Comparison of ENCODE assay signal across 8 mouse cellular contexts in the genomic region with DNA sequence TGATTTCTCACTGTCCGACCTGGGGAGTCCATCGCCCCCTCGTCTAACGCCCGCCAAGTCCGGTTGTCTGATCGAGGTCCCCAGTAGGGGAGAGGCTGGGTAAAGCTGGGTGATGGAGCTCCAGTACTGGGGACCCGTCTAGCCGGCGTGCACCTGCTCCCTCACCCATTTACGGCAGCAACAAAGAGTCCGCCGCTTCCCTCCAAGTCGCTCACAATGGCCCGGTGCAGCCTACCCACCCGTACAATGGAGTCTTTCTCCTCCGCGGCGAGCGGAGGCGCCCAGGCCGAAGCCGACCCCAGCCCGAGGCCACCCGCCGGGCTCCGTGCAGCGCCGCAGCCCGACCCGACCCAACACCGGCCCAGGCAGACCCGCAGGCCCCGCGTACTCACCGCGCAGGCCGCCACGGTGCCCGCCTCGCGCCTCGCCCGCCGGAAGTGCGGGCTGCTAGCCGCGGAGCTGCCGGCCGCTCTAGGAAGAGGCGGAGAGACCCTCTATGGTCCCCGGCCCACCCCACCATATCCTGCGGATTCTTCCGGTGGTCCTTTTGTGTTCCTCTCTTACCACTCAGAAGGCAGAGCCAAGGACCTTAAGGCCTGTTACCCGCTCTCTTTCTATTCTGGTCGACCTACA. TPM values are rescaled to one million over a fixed set of nuclear protein-coding genes. Genes with fewer than 3 reads are reported as not detected.
A peak's percentile ranks its signal among the peaks of the same experiment; 100 is the strongest.
DNase-seq lines count a peak whose midpoint lies in the region; ATAC-seq and TF ChIP-seq lines count a peak whose summit lies in the region.

A gene (minus strand): TSS at position 461 of the 633 bp plus-strand sequence.

- peak within 1 kb of the TSS; percentile 61 for H3K4me2 ChIP-seq in forebrain, postnatal 0 days (ENCODE audit: low read depth)

- H3K27ac ChIP-seq in forebrain, postnatal 0 days (ENCODE audit: low read depth, low read length), result peak within 1 kb of the TSS; percentile 98

- H3K9me3 ChIP-seq in forebrain, postnatal 0 days (ENCODE audit: low read length), result no peaks in the 10 kb centered on the region

- H3K4me3 ChIP-seq in forebrain, postnatal 0 days (ENCODE audit: low read depth, low read length), result peak within 1 kb of the TSS; percentile 88

- TF ChIP-seq CTCF in forebrain, postnatal 0 days (IDR thresholded peaks at IDR 0.05; ENCODE audit: low read depth), result no peak

- H3K4me1 ChIP-seq in forebrain, postnatal 0 days (ENCODE audit: insufficient read depth), result peaks cover 3% of the 10 kb centered on the region; the same call in 1 of the 2 replicates

- H3K9ac ChIP-seq in forebrain, postnatal 0 days, result peak within 1 kb of the TSS; percentile 99

- WGBS in forebrain, postnatal 0 days, result under 1% methylated on average over 51 of the region's 56 CpGs

- DNase-seq in Muller cell, postnatal 12 days (ENCODE audit: inconsistent ontology term), result peak; percentile 83
- DNase-seq in cerebellum, adult 11-12 months, result peak; percentile 64
- peak; percentile 91 for DNase-seq in forebrain, postnatal 0 days
- peak; percentile 37 for DNase-seq in layer of hippocampus, adult 9-11 months
- DNase-seq in lung, postnatal 14 days, result peak; percentile 72
- peak; percentile 88 for DNase-seq in retina, embryonic 14.5 days (ENCODE audit: low spot score)
- peak; percentile 85 for DNase-seq in thymus, postnatal 4 days

- H3K36me3 ChIP-seq in forebrain, postnatal 0 days (ENCODE audit: insufficient read depth), result peaks cover 17% of the 10 kb centered on the region

- ATAC-seq in forebrain, postnatal 0 days, result peak; percentile 98
- ATAC-seq in hematopoietic stem cell, adult 5-6 weeks (replicated peaks in 1 of 2; ENCODE audit: insufficient read depth in 1 of 2, low FRiP score in 2 of 2, low TSS enrichment in 1 of 2, low read depth in 1 of 2, poor library complexity in 2 of 2, severe bottlenecking in 2 of 2), result peak; percentile 37 to 42

- H3K27me3 ChIP-seq in forebrain, postnatal 0 days (ENCODE audit: insufficient read depth, low read length), result no peaks in the 10 kb centered on the region

RNA-seq across cellular contexts. Expression of the gene that starts here (rescaled TPM):
- total RNA-seq in forebrain, postnatal 0 days (2014; rRNA removed), result 63.4 and 79.8 TPM in 2 replicates
- 114 TPM in 2 replicates for polyA plus RNA-seq in forebrain, postnatal 0 days (2015; fragmentation: Nextera tagmentation; extraction: Ambion mirVana)
- 73.9 and 95.2 TPM in 2 replicates for total RNA-seq in hematopoietic stem cell, adult 5-6 weeks (2017)

Comparison
In these comparisons a context has a peak if more than half of its experiments do, and no peak if none do; other contexts are left out.
1. Peak in every context shown above with its lines: DNase-seq, ATAC-seq, H3K4me3 ChIP-seq and H3K27ac ChIP-seq.
2. DNase-seq: peak in every context shown above with its lines; median percentile 91 in forebrain, postnatal 0 days; 88 in retina, embryonic 14.5 days; 85 in thymus, postnatal 4 days; 83 in Muller cell, postnatal 12 days; 72 in lung, postnatal 14 days; 64 in cerebellum, adult 11-12 months; 37 in layer of hippocampus, adult 9-11 months.